Mouse (Mus musculus) MEL (cell line): Measurements from ENCODE around the gene Zfp60. TPM values are rescaled to one million over a fixed set of nuclear protein-coding genes. Genes with fewer than 3 reads are reported as not detected.
A peak's percentile ranks its signal among the peaks of the same experiment; 100 is the strongest.

Source experiments
- DNase-seq: peaks from one replicate; pipeline ENCODE4 v3.0.0; 2011; ENCODE audit warnings: low read depth, low spot score
- H3K27ac ChIP-seq: 2 replicates; pipeline ENCODE4 v1.5.1; 2012; ENCODE audit warnings: low read depth, mild to moderate bottlenecking, control low read depth, low read length, moderate library complexity; ENCODE audit not compliant: control insufficient read depth
- H3K27me3 ChIP-seq, 2 experiments: fragments of 150-350 bp in 1 of 2; sonication (generic) in 1 of 2; 2 replicates each; pipeline ENCODE4 v1.6.1; 2012; ENCODE audit warnings: low read length in 2 of 2, mild to moderate bottlenecking in 2 of 2, improper control_type of control experiment in 1 of 2, moderate library complexity in 1 of 2; ENCODE audit not compliant: insufficient read depth in 2 of 2, control insufficient read depth in 1 of 2
- H3K36me3 ChIP-seq, 2 experiments: 2 replicates each; pipeline ENCODE4 v1.6.1; 2012 to 2014; ENCODE audit warnings: low read length in 2 of 2, improper control_type of control experiment in 1 of 2, inconsistent platforms in 1 of 2, mild to moderate bottlenecking in 1 of 2; ENCODE audit not compliant: insufficient read depth in 2 of 2, control insufficient read depth in 1 of 2
- H3K4me1 ChIP-seq, 2 experiments: fragments of 150-350 bp in 1 of 2; sonication (generic) in 1 of 2; 2 replicates each; pipeline ENCODE4 v1.6.1; 2012; ENCODE audit warnings: low read length in 2 of 2, improper control_type of control experiment in 1 of 2, mild to moderate bottlenecking in 1 of 2; ENCODE audit not compliant: insufficient read depth in 2 of 2, control insufficient read depth in 1 of 2
- H3K4me3 ChIP-seq, 2 experiments: fragments of 150-350 bp in 1 of 2; sonication (generic) in 1 of 2; 2 replicates each; pipeline ENCODE4 v1.5.1; 2012; ENCODE audit warnings: low read depth in 2 of 2, low read length in 2 of 2, mild to moderate bottlenecking in 2 of 2, moderate library complexity in 2 of 2, control low read depth in 1 of 2, improper control_type of control experiment in 1 of 2; ENCODE audit not compliant: control insufficient read depth in 1 of 2, insufficient read depth in 1 of 2
- H3K79me2 ChIP-seq: 2 replicates; pipeline ENCODE4 v1.6.1; 2012; ENCODE audit warnings: mild to moderate bottlenecking, low read length, moderate library complexity; ENCODE audit not compliant: control insufficient read depth, poor library complexity, insufficient read depth
- H3K9ac ChIP-seq: 2 replicates; pipeline ENCODE4 v1.6.1; 2012; ENCODE audit warnings: low read depth, mild to moderate bottlenecking, control low read depth, low read length, moderate library complexity; ENCODE audit not compliant: control insufficient read depth, poor library complexity, severe bottlenecking
- H3K9me3 ChIP-seq: fragments of 150-350 bp; sonication (generic); replicated peaks from 2 replicates; pipeline ENCODE4 v1.6.1; 2012; ENCODE audit warnings: mild to moderate bottlenecking, low read length, improper control_type of control experiment, moderate library complexity; ENCODE audit not compliant: insufficient read depth
- E2F4 ChIP-seq: IDR thresholded peaks from 2 replicates; pipeline ENCODE4 v1.6.1; 2011; ENCODE audit warnings: low read depth, low read length, improper control_type of control experiment, borderline replicate concordance
- ETS1 ChIP-seq: IDR thresholded peaks from 2 replicates; pipeline ENCODE4 v1.6.1; 2012; ENCODE audit warnings: low read depth, mild to moderate bottlenecking, inconsistent platforms, low read length, improper control_type of control experiment, moderate library complexity
- GABPA ChIP-seq: IDR thresholded peaks from 2 replicates; pipeline ENCODE4 v1.6.1; 2012; ENCODE audit warnings: low read depth, mild to moderate bottlenecking, inconsistent platforms, low read length, improper control_type of control experiment, moderate library complexity
- HCFC1 ChIP-seq: IDR thresholded peaks from 2 replicates; pipeline ENCODE4 v1.6.1; 2012; ENCODE audit warnings: low read depth, mild to moderate bottlenecking, inconsistent platforms, low read length, improper control_type of control experiment, moderate library complexity
- JUND ChIP-seq: IDR thresholded peaks from 2 replicates; pipeline ENCODE4 v1.6.1; 2011; ENCODE audit warnings: low read depth, mild to moderate bottlenecking, improper control_type of control experiment, low read length
- MAZ ChIP-seq: IDR thresholded peaks from 2 replicates; pipeline ENCODE4 v1.6.1; 2012; ENCODE audit warnings: low read depth, mild to moderate bottlenecking, inconsistent platforms, low read length, improper control_type of control experiment
- MYC ChIP-seq: IDR thresholded peaks from 2 replicates; pipeline ENCODE4 v1.6.1; 2011; ENCODE audit warnings: low read depth, mild to moderate bottlenecking, low read length, improper control_type of control experiment, moderate library complexity
- NRF1 ChIP-seq: IDR thresholded peaks from 2 replicates; pipeline ENCODE4 v1.6.1; 2014; ENCODE audit warnings: low read depth, mild to moderate bottlenecking, inconsistent platforms, low read length, improper control_type of control experiment, moderate library complexity; ENCODE audit not compliant: poor library complexity, insufficient read depth, severe bottlenecking
- POLR2A ChIP-seq, 2 experiments: IDR thresholded peaks; 2 replicates each; pipeline ENCODE4 v1.6.1; 2011 to 2012; ENCODE audit warnings: low read length in 2 of 2, mild to moderate bottlenecking in 2 of 2, control low read depth in 1 of 2, improper control_type of control experiment in 1 of 2, low read depth in 1 of 2, moderate library complexity in 1 of 2; ENCODE audit not compliant: control insufficient read depth in 1 of 2, insufficient read depth in 1 of 2, poor library complexity in 1 of 2
- RAD21 ChIP-seq: IDR thresholded peaks from 2 replicates; pipeline ENCODE4 v1.6.1; 2011; ENCODE audit warnings: mild to moderate bottlenecking, low read depth, low read length, improper control_type of control experiment
- RCOR1 ChIP-seq: IDR thresholded peaks from 2 replicates; pipeline ENCODE4 v1.6.1; 2012; ENCODE audit warnings: low read depth, mild to moderate bottlenecking, inconsistent platforms, low read length, improper control_type of control experiment
- polyA plus RNA-seq, 2 experiments: library from polyadenylated mRNA; stranded (reverse) in 1 of 2; unstranded in 1 of 2; fragments of >175 nt in 1 of 2; fragments of >200 nt in 1 of 2; gene quantifications; 2 replicates each; pipeline versions ENCODE4 v1.2.1 to v1.2.4; 2012; ENCODE audit warnings: low replicate concordance in 2 of 2, low read depth in 1 of 2; ENCODE audit not compliant: insufficient read length in 2 of 2, insufficient read depth in 1 of 2, missing spikeins in 1 of 2
- total RNA-seq: library from RNA; depleted of rRNA; stranded (reverse); fragments of 300-350 nt; gene quantifications from 2 replicates; pipeline ENCODE4 v1.2.3, GENCODE M21; 2012; rRNA removed

Gene Zfp60
- total and polyA plus RNA-seq, 3 experiments, result 4.2 to 137 (median 6.7) TPM

- TF ChIP-seq POLR2A (IDR thresholded peaks at IDR 0.05; ENCODE audit: control insufficient read depth in 1 of 2, insufficient read depth in 1 of 2, low read depth in 1 of 2, low read length in 2 of 2, poor library complexity in 1 of 2), result no peak
- peak; percentile 40 for TF ChIP-seq RAD21
- no peak for TF ChIP-seq GABPA
Measured at GRCm38 (mm10) chr7:27801137-27801536, 69.9 kb downstream of the Zfp60 start (continued).

DNA sequence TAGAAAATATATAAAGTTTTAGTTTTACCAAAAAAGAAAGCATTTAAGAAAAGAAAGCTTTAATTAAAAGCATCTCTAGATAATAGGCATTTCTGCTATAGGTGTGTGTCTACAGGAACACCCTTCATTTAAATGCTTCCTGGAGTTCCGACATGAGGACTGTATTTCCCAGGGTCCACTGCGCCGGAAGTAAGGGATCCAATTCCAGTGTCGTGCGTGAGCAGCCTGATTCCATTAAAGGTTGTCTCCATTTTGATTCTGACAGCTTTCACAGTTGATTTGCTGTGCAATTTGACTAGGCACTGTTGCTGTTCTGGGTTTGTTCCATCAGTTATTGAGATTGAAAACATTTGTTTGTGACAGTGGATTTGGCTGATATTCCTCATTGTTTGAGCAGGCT, 71.8 kb downstream of the Zfp60 start:
- H3K4me3 ChIP-seq, result no peak overlapping the region
- no peaks in the 10 kb centered on the region for H3K4me1 ChIP-seq
- peaks cover 12% of the 10 kb centered on the region for H3K79me2 ChIP-seq
- H3K9ac ChIP-seq, result no peak overlapping the region
- TF ChIP-seq RCOR1 (no peak), NRF1 (no peak), E2F4 (no peak), POLR2A (IDR thresholded peaks at IDR 0.05; ENCODE audit: control insufficient read depth in 1 of 2, insufficient read depth in 1 of 2, low read depth in 1 of 2, low read length in 2 of 2, poor library complexity in 1 of 2) (no peak), HCFC1 (no peak), MAZ (no peak), ETS1 (no peak), JUND (no peak), MYC (no peak)
- H3K27ac ChIP-seq, result no peak overlapping the region
- H3K27me3 ChIP-seq, result no peaks in the 10 kb centered on the region
- peaks cover 0 to 6% of the 10 kb centered on the region in 2 experiments; a peak in 2 of 4 replicates for H3K36me3 ChIP-seq
- H3K9me3 ChIP-seq, result no peaks in the 10 kb centered on the region
- DNase-seq, result no peak

Other genes with a start within 250 kb of the Zfp60 start
- 9.9 and 12.4 TPM in 2 replicates for gene Sertad1, start 244.5 kb upstream of the Zfp60 start, total RNA-seq
- 10 to 100 TPM in 1 of 2 experiments, not detected in 1; 10.6 TPM for gene Sertad1, start 244.5 kb upstream of the Zfp60 start, polyA plus RNA-seq
- 0.39 TPM in 2 replicates for gene Prx, start 232.1 kb upstream of the Zfp60 start, total RNA-seq
- gene Prx, start 232.1 kb upstream of the Zfp60 start, polyA plus RNA-seq, result 1 to 10 TPM in 1 of 2 experiments, not detected in 1; 1.4 TPM
- gene Hipk4, start 208.1 kb upstream of the Zfp60 start, total RNA-seq, result not detected in 2 replicates
- under 1 TPM in 1 of 2 experiments, not detected in 1; 0.26 TPM for gene Hipk4, start 208.1 kb upstream of the Zfp60 start, polyA plus RNA-seq
- 8.0 and 11.1 TPM in 2 replicates for gene Pld3, start 178.2 kb upstream of the Zfp60 start, total RNA-seq
- gene Pld3, start 178.2 kb upstream of the Zfp60 start, polyA plus RNA-seq, result 10 to 100 TPM in 1 of 2 experiments, not detected in 1; 22.8 TPM
- gene 2310022A10Rik, start 178.2 kb upstream of the Zfp60 start, total RNA-seq, result 5.9 and 6.6 TPM in 2 replicates
- gene 2310022A10Rik, start 178.2 kb upstream of the Zfp60 start, polyA plus RNA-seq, result 10 to 100 TPM in 1 of 2 experiments, not detected in 1; 33.2 TPM
- gene Akt2, start 139.8 kb upstream of the Zfp60 start, total RNA-seq, result 69.0 and 73.5 TPM in 2 replicates
- 100 to 1,000 TPM in 1 of 2 experiments, not detected in 1; 127 TPM for gene Akt2, start 139.8 kb upstream of the Zfp60 start, polyA plus RNA-seq
- 0.13 and 0.19 TPM in 2 replicates for gene Ttc9b, start 77.5 kb upstream of the Zfp60 start, total RNA-seq
- gene Ttc9b, start 77.5 kb upstream of the Zfp60 start, polyA plus RNA-seq, result under 1 TPM in 1 of 2 experiments, not detected in 1; 0.19 TPM
- 22.0 and 24.8 TPM in 2 replicates for gene Map3k10, start 56.8 kb upstream of the Zfp60 start, total RNA-seq
- 10 to 100 TPM in 1 of 2 experiments, not detected in 1; 33.3 TPM for gene Map3k10, start 56.8 kb upstream of the Zfp60 start, polyA plus RNA-seq
- gene Zfp607b, start 42.0 kb upstream of the Zfp60 start, total RNA-seq, result 1.6 and 1.9 TPM in 2 replicates
- 1 to 10 TPM in 1 of 2 experiments, not detected in 1; 2.3 TPM for gene Zfp607b, start 42.0 kb upstream of the Zfp60 start, polyA plus RNA-seq
- 3.0 and 3.2 TPM in 2 replicates for gene Zfp626, start 75.8 kb downstream of the Zfp60 start, total RNA-seq
- 1 to 10 TPM in 1 of 2 experiments, not detected in 1; 4.0 TPM for gene Zfp626, start 75.8 kb downstream of the Zfp60 start, polyA plus RNA-seq
- gene Zfp59, start 107.2 kb downstream of the Zfp60 start, total RNA-seq, result 6.0 and 6.9 TPM in 2 replicates
- 1 to 10 TPM in 1 of 2 experiments, not detected in 1; 4.6 TPM for gene Zfp59, start 107.2 kb downstream of the Zfp60 start, polyA plus RNA-seq
- 4.0 and 4.4 TPM in 2 replicates for gene Zfp607a, start 126.1 kb downstream of the Zfp60 start, total RNA-seq
- gene Zfp607a, start 126.1 kb downstream of the Zfp60 start, polyA plus RNA-seq, result 1 to 10 TPM in 1 of 2 experiments, not detected in 1; 2.4 TPM
- gene Zfp974, start 198.1 kb downstream of the Zfp60 start, total RNA-seq, result 2.0 and 2.3 TPM in 2 replicates
- 1 to 10 TPM in 1 of 2 experiments, not detected in 1; 1.4 TPM for gene Zfp974, start 198.1 kb downstream of the Zfp60 start, polyA plus RNA-seq
- gene Zfp780b, start 247.8 kb downstream of the Zfp60 start, total RNA-seq, result 9.7 and 10.6 TPM in 2 replicates
- gene Zfp780b, start 247.8 kb downstream of the Zfp60 start, polyA plus RNA-seq, result 1 to 10 TPM in 1 of 2 experiments, not detected in 1; 4.5 TPM